Mouse (Mus musculus) liver, embryonic 12.5 days (tissue): ENCODE data around the gene Mad1l1. TPM values are rescaled to one million over a fixed set of nuclear protein-coding genes. Genes with fewer than 3 reads are reported as not detected.

Experiments used
- ATAC-seq: fragments of 200-750 bp; cut with Nextera tagmentation; 2 replicates; pipeline ENCODE4 v1.8.0; 2017; ENCODE audit warnings: moderate number of reproducible peaks, mild to moderate bottlenecking, moderate library complexity
- H3K27ac ChIP-seq: fragments of 300-500 bp; sonication (generic); 2 replicates; pipeline ENCODE4 v1.5.1; 2016; ENCODE audit warnings: mild to moderate bottlenecking
- H3K27me3 ChIP-seq: fragments of 300-500 bp; sonication (generic); replicated peaks from 2 replicates; pipeline ENCODE4 v1.6.1; 2016; ENCODE audit warnings: mild to moderate bottlenecking, moderate library complexity
- H3K36me3 ChIP-seq: fragments of 300-500 bp; sonication (generic); 2 replicates; pipeline ENCODE4 v1.6.1; 2016; ENCODE audit warnings: mild to moderate bottlenecking, moderate library complexity
- H3K4me1 ChIP-seq: fragments of 300-500 bp; sonication (generic); 2 replicates; pipeline ENCODE4 v1.6.1; 2016
- H3K4me2 ChIP-seq: fragments of 300-500 bp; sonication (generic); 2 replicates; pipeline ENCODE4 v1.6.1; 2016; ENCODE audit warnings: mild to moderate bottlenecking, moderate library complexity
- H3K4me3 ChIP-seq: fragments of 300-500 bp; sonication (generic); 2 replicates; pipeline ENCODE4 v1.5.1; 2016; ENCODE audit warnings: mild to moderate bottlenecking, moderate library complexity
- H3K9ac ChIP-seq: fragments of 300-500 bp; sonication (generic); 2 replicates; pipeline ENCODE4 v1.6.1; 2016; ENCODE audit warnings: mild to moderate bottlenecking, moderate library complexity
- H3K9me3 ChIP-seq: fragments of 300-500 bp; sonication (generic); replicated peaks from 2 replicates; pipeline ENCODE4 v1.6.1; 2016; ENCODE audit warnings: mild to moderate bottlenecking, moderate library complexity
- WGBS: fragments of 180-500 bp; shearing (Covaris S2); methylation state at CpG from one replicate; pipeline ENCODE4 v1.1.7; 2016; ENCODE audit not compliant: insufficient replicate concordance; 5-methylcytosine and 5-hydroxymethylcytosine counted together
- polyA plus RNA-seq: library from polyadenylated mRNA; unstranded; fragments of >200 nt; fragmentation: Nextera tagmentation; extraction: Ambion mirVana; gene quantifications from 2 replicates; pipeline ENCODE4 v1.2.1, GENCODE M21; 2016

Gene Mad1l1
- polyA plus RNA-seq, 1 experiment from 2014 or later: 33.6 TPM

GRCm38 (mm10) chr5:140185757-140186156 lies 135.6 kb downstream of the Mad1l1 start:
- 80% methylated on average over 6 of the region's 6 CpGs for WGBS
- Histone ChIP-seq H3K9ac (no peak overlapping the region), H3K9me3 (no peaks in the 10 kb centered on the region), H3K4me2 (no peak overlapping the region), H3K4me1 (peaks cover 16% of the 10 kb centered on the region), H3K27me3 (no peaks in the 10 kb centered on the region), H3K4me3 (no peak overlapping the region), H3K27ac (no peak overlapping the region), H3K36me3 (no peaks in the 10 kb centered on the region; the same call in 1 of the 2 replicates)
- ATAC-seq: no peak

- H3K27me3 ChIP-seq: no peaks in the 10 kb centered on the region
- no peak overlapping the region for H3K4me3 ChIP-seq
- H3K36me3 ChIP-seq: no peaks in the 10 kb centered on the region; the same call in 1 of the 2 replicates
- no peak overlapping the region for H3K4me2 ChIP-seq
- no peak overlapping the region for H3K27ac ChIP-seq
- peaks cover 6% of the 10 kb centered on the region for H3K4me1 ChIP-seq
- ATAC-seq: no peak
- WGBS: 80% methylated on average over 7 of the region's 7 CpGs
- no peak overlapping the region for H3K9ac ChIP-seq
- no peaks in the 10 kb centered on the region for H3K9me3 ChIP-seq
Measured at GRCm38 (mm10) chr5:140183387-140183786, 138.0 kb downstream of the Mad1l1 start.

GRCm38 (mm10) chr5:140182351-140182750 lies 139.0 kb downstream of the Mad1l1 start:
- H3K27me3 ChIP-seq: no peaks in the 10 kb centered on the region
- 84% methylated on average over 4 of the region's 4 CpGs for WGBS
- no peaks in the 10 kb centered on the region; the same call in 1 of the 2 replicates for H3K36me3 ChIP-seq
- peaks cover 14% of the 10 kb centered on the region for H3K4me1 ChIP-seq
- no peak overlapping the region for H3K4me2 ChIP-seq
- H3K27ac ChIP-seq: no peak overlapping the region
- ATAC-seq: no peak
- no peaks in the 10 kb centered on the region for H3K9me3 ChIP-seq
- no peak overlapping the region for H3K9ac ChIP-seq
- H3K4me3 ChIP-seq: no peak overlapping the region

- WGBS: 90% methylated on average over 5 of the region's 5 CpGs
- ATAC-seq: no peak
- Histone ChIP-seq H3K9ac (no peak overlapping the region), H3K4me3 (no peak overlapping the region), H3K36me3 (no peaks in the 10 kb centered on the region), H3K27me3 (no peaks in the 10 kb centered on the region), H3K27ac (no peak overlapping the region), H3K9me3 (no peaks in the 10 kb centered on the region), H3K4me1 (peaks cover 14% of the 10 kb centered on the region), H3K4me2 (no peak overlapping the region)
Measured at GRCm38 (mm10) chr5:140180016-140180415, 141.3 kb downstream of the Mad1l1 start.

DNA sequence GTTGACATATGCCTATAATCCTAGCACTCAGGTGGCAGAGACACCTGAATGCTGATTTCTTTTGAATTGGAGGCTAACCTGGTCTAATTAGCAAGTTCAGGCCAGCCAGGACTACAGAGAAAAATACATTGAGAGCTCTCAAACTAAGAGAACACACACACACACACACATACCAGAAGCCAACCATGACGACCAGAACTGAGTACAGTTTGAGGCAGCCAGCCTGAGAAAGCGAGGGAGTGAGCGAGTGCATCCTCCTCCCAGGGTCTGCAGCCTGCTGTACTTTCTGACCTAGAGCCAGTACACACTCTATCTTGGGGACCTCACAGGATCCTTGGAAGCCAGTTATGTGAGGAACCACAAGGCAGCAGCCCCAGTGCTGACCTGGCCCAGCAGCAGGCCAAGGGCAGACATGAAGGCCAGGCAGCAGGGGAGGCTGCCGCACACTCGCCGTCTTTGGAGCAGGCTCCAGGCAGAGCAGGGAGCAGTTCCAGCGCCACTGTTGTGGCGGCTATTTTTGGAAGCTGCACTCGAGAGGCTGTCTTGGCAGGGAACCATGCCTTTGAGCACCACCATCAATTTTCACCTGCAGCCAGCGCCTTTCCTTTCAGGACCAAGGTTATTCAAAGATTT lies 143.2 kb downstream of the Mad1l1 start:
- no peak for ATAC-seq
- no peak overlapping the region for H3K9ac ChIP-seq

GRCm38 (mm10) chr5:140177582-140177981 lies 143.8 kb downstream of the Mad1l1 start:
- no peak overlapping the region for H3K9ac ChIP-seq
- H3K36me3 ChIP-seq: no peaks in the 10 kb centered on the region
- no peak overlapping the region for H3K4me3 ChIP-seq
- no peak overlapping the region for H3K4me2 ChIP-seq
- ATAC-seq: no peak
- H3K9me3 ChIP-seq: no peaks in the 10 kb centered on the region
- no peaks in the 10 kb centered on the region for H3K27me3 ChIP-seq
- H3K27ac ChIP-seq: no peak overlapping the region
- 60% methylated on average over 8 of the region's 8 CpGs for WGBS
- peaks cover 14% of the 10 kb centered on the region for H3K4me1 ChIP-seq

More for the DNA sequence above, 143.2 kb downstream of the Mad1l1 start:
- Histone ChIP-seq H3K27me3 (no peaks in the 10 kb centered on the region), H3K27ac (no peak overlapping the region), H3K4me2 (no peak overlapping the region), H3K4me3 (no peak overlapping the region), H3K36me3 (no peaks in the 10 kb centered on the region), H3K9me3 (no peaks in the 10 kb centered on the region), H3K4me1 (peaks cover 14% of the 10 kb centered on the region)
- WGBS: 77% methylated on average over 10 of the region's 10 CpGs

DNA sequence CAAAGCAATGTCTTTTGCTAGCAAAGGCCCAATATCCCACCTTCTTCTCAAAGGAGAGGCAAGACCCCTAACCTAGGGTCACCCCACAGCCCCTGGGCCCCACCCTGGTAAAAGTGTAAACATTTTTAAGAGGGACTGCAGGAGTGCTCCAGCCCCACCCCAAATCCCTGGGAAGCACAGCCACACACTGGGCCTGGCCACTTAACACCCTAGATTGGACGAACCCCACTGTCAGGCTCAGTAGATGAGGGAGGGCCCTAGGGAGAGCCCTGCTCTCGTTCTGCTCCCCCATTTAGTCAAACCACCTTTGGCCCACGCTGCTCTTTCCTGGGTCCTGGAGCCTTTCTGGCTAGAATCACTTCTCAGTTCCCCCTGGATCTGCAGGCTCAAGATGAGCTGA lies 145.0 kb downstream of the Mad1l1 start:
- H3K9ac ChIP-seq: no peak overlapping the region
- no peaks in the 10 kb centered on the region for H3K9me3 ChIP-seq
- ATAC-seq: no peak
- WGBS: 81% methylated on average over 3 of the region's 3 CpGs
- no peak overlapping the region for H3K27ac ChIP-seq
- H3K4me2 ChIP-seq: no peak overlapping the region
- H3K4me1 ChIP-seq: peaks cover 13% of the 10 kb centered on the region
- H3K27me3 ChIP-seq: no peaks in the 10 kb centered on the region
- H3K4me3 ChIP-seq: no peak overlapping the region
- H3K36me3 ChIP-seq: no peaks in the 10 kb centered on the region

DNA sequence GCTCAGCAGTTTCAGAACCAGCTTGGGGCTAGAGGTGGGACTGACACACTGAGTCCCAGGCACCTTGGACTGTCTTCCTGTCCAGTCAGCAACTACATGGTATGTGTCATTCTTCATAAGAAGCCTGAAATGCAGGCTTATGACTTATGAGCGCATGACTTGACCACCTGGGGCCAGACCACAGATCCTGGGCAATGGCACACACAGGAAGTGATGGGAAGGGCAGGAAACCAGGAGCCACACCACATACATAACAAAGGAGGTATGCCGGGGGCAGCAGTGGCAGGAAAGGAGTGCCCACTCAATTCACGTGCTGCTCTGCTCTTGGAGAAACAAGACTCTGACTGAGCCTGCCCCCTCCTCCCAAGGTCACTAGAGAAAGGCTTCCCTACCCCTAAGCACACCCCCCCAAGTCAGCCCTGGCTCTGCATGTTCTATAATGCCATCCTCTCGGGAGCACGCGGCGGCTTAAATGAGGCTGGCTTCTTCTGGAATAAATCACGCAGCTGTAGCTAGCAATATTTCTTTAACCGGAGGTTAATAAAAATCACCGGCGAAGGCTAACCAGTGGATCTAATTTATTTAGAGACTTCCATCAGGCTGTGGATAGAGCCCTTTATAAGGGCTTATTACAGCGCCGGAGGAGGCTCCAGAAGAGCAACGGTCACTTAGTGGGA lies 146.4 kb downstream of the Mad1l1 start:
- WGBS: 80% methylated on average over 14 of the region's 14 CpGs
- Histone ChIP-seq H3K4me1 (peaks cover 8% of the 10 kb centered on the region), H3K9ac (no peak overlapping the region), H3K27ac (no peak overlapping the region), H3K4me3 (no peak overlapping the region), H3K27me3 (no peaks in the 10 kb centered on the region), H3K9me3 (no peaks in the 10 kb centered on the region), H3K36me3 (no peaks in the 10 kb centered on the region), H3K4me2 (no peak overlapping the region)
- ATAC-seq: no peak

DNA sequence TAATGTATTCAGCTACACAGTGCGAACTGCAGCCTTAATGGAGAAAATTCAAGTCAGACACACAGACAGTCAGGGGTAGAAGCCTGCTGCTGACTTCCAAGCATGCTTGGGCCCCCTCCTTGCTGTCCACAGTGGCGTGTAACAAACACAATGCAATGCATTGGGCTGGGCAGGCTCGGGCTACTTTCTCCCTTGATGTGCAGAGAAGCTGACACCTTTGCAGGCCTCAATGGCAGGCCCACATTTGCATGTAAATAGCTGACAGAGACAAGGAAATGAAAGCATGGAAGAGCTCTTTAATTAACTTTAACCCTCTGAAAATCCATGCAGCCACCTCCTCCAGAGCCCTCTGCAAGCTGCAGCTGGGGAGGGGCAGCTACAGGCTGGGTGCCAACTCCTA lies 147.3 kb downstream of the Mad1l1 start:
- Histone ChIP-seq H3K4me1 (peaks cover 8% of the 10 kb centered on the region), H3K36me3 (no peaks in the 10 kb centered on the region), H3K4me2 (no peak overlapping the region), H3K4me3 (no peak overlapping the region), H3K9me3 (no peaks in the 10 kb centered on the region), H3K9ac (no peak overlapping the region), H3K27me3 (no peaks in the 10 kb centered on the region), H3K27ac (no peak overlapping the region)
- no peak for ATAC-seq
- WGBS: 77% methylated on average over 3 of the region's 3 CpGs

DNA sequence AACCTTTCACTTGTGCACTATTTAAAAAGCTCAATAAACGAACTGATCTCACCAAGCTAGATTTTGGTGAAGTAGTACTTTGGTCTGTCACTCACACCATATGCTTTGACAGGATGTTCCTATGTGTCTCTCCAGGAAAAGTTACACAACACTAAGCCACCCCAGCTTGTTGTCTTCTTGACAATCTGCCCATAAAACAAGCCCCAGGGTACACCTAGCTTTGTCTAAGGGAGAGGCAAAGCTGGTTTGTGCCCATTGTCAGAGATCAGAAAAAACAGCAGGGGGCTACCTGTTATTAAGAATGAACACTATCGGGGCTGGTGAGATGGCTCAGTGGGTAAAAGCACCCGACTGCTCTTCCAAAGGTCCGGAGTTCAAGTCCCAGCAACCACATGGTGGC lies 148.2 kb downstream of the Mad1l1 start:
- Histone ChIP-seq H3K9ac (no peak overlapping the region), H3K27me3 (no peaks in the 10 kb centered on the region), H3K4me3 (no peak overlapping the region), H3K36me3 (no peaks in the 10 kb centered on the region), H3K9me3 (no peaks in the 10 kb centered on the region), H3K4me2 (no peak overlapping the region), H3K27ac (no peak overlapping the region), H3K4me1 (peaks cover 5% of the 10 kb centered on the region)
- ATAC-seq: no peak
- WGBS: 82% methylated on average over 4 of the region's 4 CpGs

DNA sequence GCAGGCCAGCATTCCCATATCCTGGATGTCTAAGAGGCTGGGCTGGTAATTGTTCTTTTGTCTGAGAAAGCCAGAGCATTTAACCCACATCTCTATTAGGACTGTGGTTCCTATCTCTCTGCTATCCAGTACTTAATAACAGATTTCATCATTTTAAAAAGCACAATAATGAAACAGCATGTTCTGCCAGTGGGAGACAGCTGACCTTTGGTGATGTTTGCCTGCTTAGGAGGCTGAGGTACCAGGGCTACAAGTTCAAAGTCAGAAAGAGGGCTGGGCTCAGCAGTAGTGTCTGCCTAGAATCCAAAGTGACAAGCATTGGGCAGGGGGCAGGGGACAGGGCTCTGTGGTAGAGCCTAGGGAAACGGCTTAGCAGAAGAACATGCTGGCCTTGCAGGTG lies 149.6 kb downstream of the Mad1l1 start:
- H3K9ac ChIP-seq: no peak overlapping the region
- no peaks in the 10 kb centered on the region for H3K36me3 ChIP-seq
- no peaks in the 10 kb centered on the region for H3K27me3 ChIP-seq
- no peaks in the 10 kb centered on the region for H3K9me3 ChIP-seq
- no peak overlapping the region for H3K4me3 ChIP-seq
- no peaks in the 10 kb centered on the region for H3K4me1 ChIP-seq
- H3K4me2 ChIP-seq: no peak overlapping the region
- no peak for ATAC-seq
- no peak overlapping the region for H3K27ac ChIP-seq
- WGBS: 65% methylated on average over 1 of the region's 1 CpGs

DNA sequence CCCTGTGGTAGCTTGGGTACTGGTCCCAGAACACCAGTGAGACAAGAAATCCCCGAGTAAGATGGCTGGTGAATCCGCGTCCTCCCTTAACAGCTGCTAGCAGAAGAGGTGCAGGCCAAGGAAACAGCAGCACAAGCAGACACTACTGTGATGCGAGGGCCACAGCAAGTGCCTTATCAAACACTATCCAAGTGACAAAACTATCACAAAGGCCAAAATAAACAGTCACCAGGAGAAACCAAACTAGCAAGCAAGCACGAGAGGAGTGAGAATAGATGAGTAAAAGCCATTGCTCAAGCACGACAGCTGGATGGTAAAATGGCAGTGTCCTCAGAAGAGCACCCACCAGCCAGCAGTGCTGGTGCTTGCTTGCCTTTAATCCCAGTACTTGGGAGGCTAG lies 153.8 kb downstream of the Mad1l1 start:
- WGBS: 63% methylated on average over 6 of the region's 6 CpGs
- no peak overlapping the region for H3K4me2 ChIP-seq
- H3K4me3 ChIP-seq: no peak overlapping the region
- H3K9me3 ChIP-seq: no peaks in the 10 kb centered on the region
- H3K4me1 ChIP-seq: no peaks in the 10 kb centered on the region
- no peaks in the 10 kb centered on the region for H3K27me3 ChIP-seq
- no peak for ATAC-seq
- no peaks in the 10 kb centered on the region for H3K36me3 ChIP-seq
- no peak overlapping the region for H3K9ac ChIP-seq
- H3K27ac ChIP-seq: no peak overlapping the region
